Mouse (Mus musculus) brain, embryonic 14.5 days (tissue): ENCODE results near the gene Dnaaf2.

ENCODE experiments used
- CTCF ChIP-seq: fragments of 200-500 bp; IDR thresholded peaks from 2 replicates; pipeline ENCODE4 v1.5.1; 2012; ENCODE audit warnings: inconsistent platforms, mild to moderate bottlenecking, moderate library complexity, borderline replicate concordance; ENCODE audit not compliant: insufficient read depth, insufficient read length; ENCODE audit errors: extremely low read depth
- POLR2A ChIP-seq: fragments of 200-500 bp; IDR thresholded peaks from 2 replicates; pipeline ENCODE4 v1.6.1; 2012; ENCODE audit warnings: mild to moderate bottlenecking, inconsistent platforms, borderline replicate concordance; ENCODE audit not compliant: poor library complexity, insufficient read depth, insufficient read length, severe bottlenecking; ENCODE audit errors: extremely low read depth

GRCm38 (mm10) chr12:69139201-69139600 lies 59.0 kb downstream of the Dnaaf2 start:
- TF ChIP-seq POLR2A (no peak), CTCF (no peak)
